Mouse (Mus musculus) hindbrain, embryonic 14.5 days (tissue): ENCODE results near the gene Osbpl2. TPM values are rescaled to one million over a fixed set of nuclear protein-coding genes. Genes with fewer than 3 reads are reported as not detected.
"Not testable (repeated sequence)": the region's sequence is repeated elsewhere in the genome, so short reads cannot be mapped to it uniquely, and the experiment has no call there.

Source experiments
- ATAC-seq: fragments of 200-750 bp; cut with Nextera tagmentation; 2 replicates; pipeline ENCODE4 v1.8.0; 2017; ENCODE audit warnings: moderate number of reproducible peaks, mild to moderate bottlenecking, moderate TSS enrichment, moderate library complexity; ENCODE audit not compliant: low FRiP score
- DNase-seq: peaks from one replicate; pipeline ENCODE4 v3.0.0-alpha.2; 2015; ENCODE audit warnings: low spot score
- H3K27ac ChIP-seq: fragments of 300-500 bp; sonication (generic); 2 replicates; pipeline ENCODE4 v1.5.1; 2014; ENCODE audit warnings: mild to moderate bottlenecking, moderate library complexity
- H3K27me3 ChIP-seq: fragments of 300-500 bp; sonication (generic); 2 replicates; pipeline ENCODE4 v1.6.1; 2014; ENCODE audit warnings: mild to moderate bottlenecking, low read length, mixed read lengths; ENCODE audit not compliant: control insufficient read depth, insufficient read depth
- H3K36me3 ChIP-seq: fragments of 300-500 bp; sonication (generic); replicated peaks from 2 replicates; pipeline ENCODE4 v1.6.1; 2014; ENCODE audit not compliant: control insufficient read depth, insufficient read depth
- H3K4me1 ChIP-seq: fragments of 300-500 bp; sonication (generic); replicated peaks from 2 replicates; pipeline ENCODE4 v1.6.1; 2014; ENCODE audit warnings: antibody characterized with exemption, low read length, mixed read lengths; ENCODE audit not compliant: control insufficient read depth, insufficient read depth
- H3K4me2 ChIP-seq: fragments of 300-500 bp; sonication (generic); replicated peaks from 2 replicates; pipeline ENCODE4 v1.6.1; 2014; ENCODE audit warnings: mild to moderate bottlenecking, moderate library complexity
- H3K4me3 ChIP-seq: fragments of 300-500 bp; sonication (generic); replicated peaks from 2 replicates; pipeline ENCODE4 v1.5.1; 2014; ENCODE audit warnings: mild to moderate bottlenecking, low read length
- H3K9ac ChIP-seq: fragments of 300-500 bp; sonication (generic); 2 replicates; pipeline ENCODE4 v1.6.1; 2014
- H3K9me3 ChIP-seq: fragments of 300-500 bp; sonication (generic); 2 replicates; pipeline ENCODE4 v1.6.1; 2016; ENCODE audit warnings: low read length; ENCODE audit not compliant: control insufficient read depth
- WGBS: fragments of 180-500 bp; shearing (Covaris S2); extraction: QIAGEN DNeasy Blood & Tissue Kit; methylation state at CpG from one replicate; pipeline ENCODE4 v1.1.7; 2014; 5-methylcytosine and 5-hydroxymethylcytosine counted together
- polyA plus RNA-seq: library from polyadenylated mRNA; unstranded; fragments of >200 nt; fragmentation: Nextera tagmentation; extraction: Ambion mirVana; gene quantifications from 2 replicates; pipeline ENCODE4 v1.2.1, GENCODE M21; 2014

The Osbpl2 gene
- polyA plus RNA-seq, 1 experiment from 2014 or later: 73.1 TPM

DNA sequence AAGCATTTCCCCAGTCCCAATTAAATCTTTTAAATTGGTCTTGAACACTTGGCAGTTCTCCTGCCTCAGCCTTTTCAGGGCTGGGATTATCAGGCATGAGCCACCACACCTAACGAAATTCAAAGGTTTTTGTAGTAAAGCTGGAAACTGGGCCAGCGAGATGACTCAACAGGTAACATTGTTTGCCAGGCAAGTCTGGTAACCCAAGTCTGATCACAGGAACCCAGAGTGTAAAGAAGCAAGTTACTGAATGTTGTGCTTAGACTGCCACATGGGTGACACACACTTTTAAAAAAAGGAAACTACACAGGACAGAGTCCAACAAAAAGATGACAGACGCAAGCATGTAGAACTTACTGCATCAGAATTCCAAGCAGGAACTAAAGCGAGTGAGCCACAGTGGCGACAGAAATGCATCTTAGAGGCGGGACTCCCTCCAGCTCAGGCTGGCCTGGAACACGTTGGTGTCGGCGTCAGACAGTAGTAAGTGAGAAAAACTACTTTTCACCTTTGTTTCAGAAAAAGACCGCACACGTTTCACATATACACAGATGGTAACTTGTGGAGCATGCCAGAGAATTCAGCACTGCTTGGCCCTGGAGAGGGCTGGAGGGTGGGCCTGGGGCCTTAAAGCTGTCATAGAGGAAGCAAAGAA is 51.2 kb downstream of the Osbpl2 start:
- Histone ChIP-seq H3K36me3 (peaks cover 23% of the 10 kb centered on the region), H3K4me2 (no peak overlapping the region), H3K9me3 (no peaks in the 10 kb centered on the region), H3K27ac (no peak overlapping the region), H3K4me3 (no peak overlapping the region), H3K4me1 (peaks cover 12% of the 10 kb centered on the region), H3K27me3 (no peaks in the 10 kb centered on the region), H3K9ac (0 out of 2 replicates have a peak overlapping the region, but pooled peaks have one; percentile 51)
- ATAC-seq: no peak
- 89% methylated on average over 11 of the region's 11 CpGs for WGBS
- DNase-seq: no peak

DNA sequence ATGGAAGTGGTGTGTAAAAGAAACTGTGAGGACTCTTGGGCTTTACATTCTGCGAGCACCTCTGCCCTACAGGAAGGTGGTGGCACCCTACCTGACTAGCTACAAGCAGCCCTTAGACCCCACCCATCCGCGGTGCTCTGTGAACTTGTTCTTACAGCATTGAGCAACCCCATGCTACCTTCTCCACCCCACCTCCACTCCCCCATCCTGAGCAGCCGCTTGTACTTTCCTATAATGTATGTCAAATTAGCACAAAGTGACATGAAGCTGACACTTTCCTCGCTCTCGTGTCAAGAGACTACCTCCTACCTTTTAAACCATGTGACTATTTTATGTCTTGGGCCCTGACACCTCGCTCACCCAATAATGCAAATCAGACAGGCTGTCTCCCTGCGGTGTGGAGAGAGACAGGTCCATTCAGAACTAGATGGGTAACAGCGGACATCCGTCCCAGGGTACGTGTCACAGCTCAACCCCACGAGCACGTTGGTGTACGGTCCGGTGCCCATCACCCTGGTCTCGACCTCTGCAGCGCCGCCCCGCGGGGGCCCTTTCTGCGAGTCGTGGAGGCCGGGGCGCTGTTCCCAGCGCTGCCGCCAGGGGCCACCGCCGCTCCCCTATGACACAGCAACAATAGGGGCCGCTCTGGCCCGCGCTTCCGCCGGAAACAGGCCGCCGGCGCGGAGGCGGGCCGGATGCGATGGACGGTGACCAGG is 51.9 kb downstream of the Osbpl2 start, which contains the start of gene Adrm1:
TSS of gene Adrm1 (plus strand) at position 680 of the 716 bp plus-strand sequence.
- Histone ChIP-seq H3K27ac (peak within 1 kb of the TSS; percentile 94), H3K27me3 (no peaks in the 10 kb centered on the region), H3K4me3 (peak within 1 kb of the TSS; percentile 99), H3K4me1 (peaks cover 12% of the 10 kb centered on the region), H3K4me2 (peak within 1 kb of the TSS; percentile 95), H3K9me3 (no peaks in the 10 kb centered on the region), H3K36me3 (peaks cover 30% of the 10 kb centered on the region), H3K9ac (peak within 1 kb of the TSS; percentile 97)
- WGBS: 7% methylated on average over 41 of the region's 41 CpGs
- ATAC-seq (peak; percentile 98), DNase-seq (peak; percentile 97)

DNA sequence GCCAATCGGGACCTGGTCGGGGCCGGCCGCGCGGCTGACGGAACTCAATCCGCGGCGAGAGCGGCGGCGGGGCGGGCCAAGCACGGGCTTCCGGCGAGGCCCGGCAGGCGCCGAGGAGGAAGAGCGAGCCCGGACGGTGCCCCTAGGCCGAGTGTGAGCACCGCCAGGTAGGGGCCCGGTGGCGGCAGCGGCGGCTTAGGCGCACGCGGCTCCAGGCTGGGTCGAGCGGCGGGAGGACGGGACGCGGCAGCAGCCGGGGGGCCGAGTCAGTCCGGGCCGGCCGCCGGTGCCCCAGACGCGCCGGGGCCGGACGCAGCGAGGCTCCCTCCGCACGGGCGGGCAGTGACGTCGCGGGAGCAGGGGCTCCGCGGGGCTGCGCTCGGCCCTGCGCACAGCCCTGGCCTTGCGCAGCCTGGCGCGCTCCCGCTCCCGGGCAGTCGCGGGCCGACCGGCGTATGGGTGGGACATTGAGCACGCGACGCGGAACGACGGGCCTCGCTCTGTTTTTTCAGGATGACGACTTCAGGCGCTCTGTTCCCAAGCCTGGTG is 52.5 kb downstream of the Osbpl2 start:
- peak; percentile 64 for ATAC-seq
- Histone ChIP-seq H3K9ac (peak overlapping the region; percentile 97), H3K27ac (peak overlapping the region; percentile 94), H3K4me3 (peak overlapping the region; percentile 99), H3K9me3 (no peaks in the 10 kb centered on the region), H3K4me2 (peak overlapping the region; percentile 95), H3K36me3 (peaks cover 36% of the 10 kb centered on the region), H3K4me1 (peaks cover 12% of the 10 kb centered on the region), H3K27me3 (no peaks in the 10 kb centered on the region)
- peak; percentile 42 for DNase-seq
- WGBS: under 1% methylated on average over 67 of the region's 80 CpGs

DNA sequence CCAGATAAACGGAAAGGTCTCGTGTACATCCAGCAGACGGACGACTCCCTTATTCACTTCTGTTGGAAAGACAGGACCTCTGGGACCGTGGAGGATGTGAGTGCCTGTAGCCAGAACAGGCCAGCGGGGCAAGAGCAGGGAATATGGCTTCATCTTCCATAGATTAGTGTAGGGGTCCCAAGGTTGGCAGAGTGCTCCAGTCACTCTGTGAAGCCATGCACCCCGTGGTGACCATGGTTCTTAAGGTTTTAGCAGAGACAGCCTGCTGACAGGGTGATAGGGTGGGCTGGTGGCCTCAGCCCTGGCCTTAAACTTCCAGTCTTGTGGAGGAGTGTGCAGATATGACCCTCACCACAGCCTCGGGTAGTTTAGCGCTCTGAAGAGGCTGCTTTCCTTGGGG is 53.0 kb downstream of the Osbpl2 start:
- DNase-seq: no peak
- Histone ChIP-seq H3K4me2 (peak overlapping the region; percentile 95), H3K27ac (peak overlapping the region; percentile 94; the same call in 1 of the 2 replicates), H3K27me3 (no peaks in the 10 kb centered on the region), H3K36me3 (peaks cover 42% of the 10 kb centered on the region), H3K4me1 (peaks cover 12% of the 10 kb centered on the region), H3K4me3 (peak overlapping the region; percentile 99), H3K9ac (peak overlapping the region; percentile 97), H3K9me3 (no peaks in the 10 kb centered on the region)
- 7% methylated on average over 5 of the region's 9 CpGs for WGBS
- ATAC-seq: no peak

DNA sequence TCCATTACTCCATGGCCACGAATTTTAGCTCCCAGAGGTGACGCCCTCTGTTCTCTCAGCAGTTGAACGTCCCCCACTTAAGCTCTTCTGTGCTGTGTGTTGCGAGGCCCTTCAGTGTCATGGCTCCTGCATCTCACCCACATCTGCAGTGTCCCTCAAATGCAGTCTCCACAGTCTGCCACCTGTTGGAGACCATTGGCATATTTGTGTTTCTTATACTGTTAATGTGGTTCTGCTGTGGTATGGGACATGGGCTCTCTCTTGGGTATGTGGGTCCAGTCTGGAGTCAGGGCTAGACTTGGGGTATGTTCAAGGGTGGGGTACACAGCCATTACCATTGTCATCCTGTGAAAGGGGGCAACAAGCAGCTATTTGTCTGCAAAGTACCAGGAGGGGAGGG is 54.1 kb downstream of the Osbpl2 start:
- no peak overlapping the region for H3K27ac ChIP-seq
- H3K9ac ChIP-seq: 0 out of 2 replicates have a peak overlapping the region, but pooled peaks have one; percentile 97
- peak overlapping the region; percentile 95 for H3K4me2 ChIP-seq
- ATAC-seq (no peak), DNase-seq (no peak)
- no peaks in the 10 kb centered on the region for H3K27me3 ChIP-seq
- WGBS: 87% methylated on average over 4 of the region's 4 CpGs
- no peaks in the 10 kb centered on the region for H3K9me3 ChIP-seq
- peaks cover 12% of the 10 kb centered on the region for H3K4me1 ChIP-seq
- H3K4me3 ChIP-seq: peak overlapping the region; percentile 99; the same call in 1 of the 2 replicates
- peaks cover 52% of the 10 kb centered on the region for H3K36me3 ChIP-seq

DNA sequence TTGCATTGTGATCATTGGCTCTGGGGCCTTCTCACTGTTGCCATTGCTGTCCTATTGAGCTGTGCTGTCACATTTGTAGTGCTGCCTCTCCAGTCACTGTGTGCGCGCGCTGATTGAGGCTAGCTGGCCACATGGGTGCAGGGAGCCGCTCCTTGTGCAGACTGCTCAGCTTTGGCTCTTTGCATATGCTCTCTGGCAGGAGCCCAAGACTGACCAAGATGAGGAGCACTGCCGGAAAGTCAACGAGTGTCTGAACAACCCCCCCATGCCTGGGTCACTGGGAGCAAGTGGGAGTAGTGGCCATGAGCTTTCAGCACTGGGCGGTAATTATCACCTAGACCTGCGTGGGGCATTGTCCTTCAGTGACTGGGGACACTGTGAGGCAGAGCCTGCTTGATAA is 54.6 kb downstream of the Osbpl2 start:
- WGBS: 94% methylated on average over 8 of the region's 8 CpGs
- not testable (repeated sequence) for DNase-seq, H3K9me3 ChIP-seq, H3K4me3 ChIP-seq, ATAC-seq, H3K27ac ChIP-seq, H3K9ac ChIP-seq, H3K27me3 ChIP-seq, H3K4me2 ChIP-seq
- Histone ChIP-seq H3K4me1 (peaks cover 12% of the 10 kb centered on the region), H3K36me3 (peaks cover 57% of the 10 kb centered on the region)

DNA sequence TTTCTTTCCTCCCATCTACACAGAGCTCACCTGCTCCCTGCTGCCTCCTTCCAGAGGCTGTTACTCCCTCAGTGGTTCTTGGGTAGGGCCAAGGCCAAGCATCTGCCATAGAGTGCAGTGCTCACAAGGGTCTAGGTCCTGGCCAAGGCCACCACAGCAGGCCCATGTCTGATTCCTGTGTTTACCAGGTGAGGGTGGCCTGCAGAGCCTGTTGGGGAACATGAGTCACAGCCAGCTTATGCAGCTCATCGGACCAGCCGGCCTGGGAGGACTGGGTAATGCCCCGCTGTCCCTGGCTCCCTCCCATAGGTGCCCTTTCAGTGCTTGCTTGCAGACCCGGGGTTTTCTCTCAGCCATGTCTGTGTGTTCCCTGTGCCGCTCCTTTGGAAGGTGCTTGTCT is 55.0 kb downstream of the Osbpl2 start:
- DNase-seq (no peak), ATAC-seq (no peak)
- 97% methylated on average over 5 of the region's 5 CpGs for WGBS

DNA sequence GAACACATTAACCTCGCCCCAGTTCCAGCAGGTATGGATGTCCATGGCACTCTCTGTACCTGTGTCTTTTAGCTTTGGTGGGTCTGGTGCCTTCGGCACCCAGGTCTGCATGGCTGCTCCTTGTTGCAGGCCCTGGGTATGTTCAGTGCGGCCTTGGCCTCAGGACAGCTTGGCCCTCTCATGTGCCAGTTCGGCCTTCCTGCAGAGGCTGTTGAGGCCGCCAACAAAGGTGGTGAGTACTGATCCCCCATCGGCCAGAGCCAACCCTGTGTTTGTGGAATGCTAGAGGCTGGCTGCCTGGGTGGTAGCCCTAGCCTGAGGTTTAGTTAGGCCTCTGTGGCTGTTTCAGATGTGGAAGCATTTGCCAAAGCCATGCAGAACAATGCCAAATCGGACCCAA is 56.6 kb downstream of the Osbpl2 start:
- no peaks in the 10 kb centered on the region for H3K27me3 ChIP-seq
- WGBS: 89% methylated on average over 7 of the region's 7 CpGs
- H3K9ac ChIP-seq: no peak overlapping the region
- H3K4me2 ChIP-seq: no peak overlapping the region
- ATAC-seq (no peak), DNase-seq (no peak)
- H3K27ac ChIP-seq: no peak overlapping the region
- H3K4me1 ChIP-seq: peaks cover 12% of the 10 kb centered on the region
- H3K36me3 ChIP-seq: peaks cover 60% of the 10 kb centered on the region
- no peak overlapping the region for H3K4me3 ChIP-seq
- no peaks in the 10 kb centered on the region for H3K9me3 ChIP-seq

More for the DNA sequence above, 55.0 kb downstream of the Osbpl2 start:
- H3K4me2 ChIP-seq: no peak overlapping the region
- H3K27me3 ChIP-seq: no peaks in the 10 kb centered on the region
- H3K27ac ChIP-seq: no peak overlapping the region
- H3K4me1 ChIP-seq: peaks cover 12% of the 10 kb centered on the region
- no peaks in the 10 kb centered on the region for H3K9me3 ChIP-seq
- H3K4me3 ChIP-seq: no peak overlapping the region
- peaks cover 60% of the 10 kb centered on the region for H3K36me3 ChIP-seq
- no peak overlapping the region for H3K9ac ChIP-seq

DNA sequence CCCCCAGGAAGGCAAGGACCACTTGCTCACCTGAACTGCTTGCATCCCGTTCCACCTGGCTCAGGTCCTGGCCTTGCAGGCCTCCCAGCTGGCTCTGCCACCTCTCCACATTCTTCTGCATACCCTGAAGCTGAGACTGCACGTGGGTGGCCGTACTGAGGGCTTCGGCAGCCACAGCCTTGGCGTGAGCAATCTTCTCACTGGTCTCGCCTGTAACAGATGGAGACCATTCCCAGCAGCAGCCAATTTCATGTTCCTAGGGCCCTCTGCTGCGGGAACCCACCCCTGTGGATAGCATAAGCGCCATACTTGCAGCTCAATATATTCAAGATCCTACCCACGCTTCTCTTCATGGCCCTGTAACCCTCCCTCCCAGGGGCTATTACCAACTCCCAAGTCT is 62.4 kb downstream of the Osbpl2 start:
- Histone ChIP-seq H3K4me2 (no peak overlapping the region), H3K27me3 (no peaks in the 10 kb centered on the region), H3K36me3 (peaks cover 24% of the 10 kb centered on the region), H3K27ac (no peak overlapping the region), H3K9me3 (no peaks in the 10 kb centered on the region), H3K4me1 (no peaks in the 10 kb centered on the region), H3K4me3 (no peak overlapping the region), H3K9ac (no peak overlapping the region)
- no peak for ATAC-seq
- no peak for DNase-seq
- WGBS: 89% methylated on average over 9 of the region's 9 CpGs
